In genomic region chr17:8244124-8244523, GRCm38 (mm10) we compare ENCODE assay signal across 24 mouse cellular contexts. TPM values are rescaled to one million over a fixed set of nuclear protein-coding genes. Genes with fewer than 3 reads are reported as not detected.
DNase-seq lines count a peak whose midpoint lies in the region; ATAC-seq and TF ChIP-seq lines count a peak whose summit lies in the region.
"Had no signal": no experiment of that assay in that cellular context is flagged by ENCODE, and none has a peak within 500 bp of the region (broad histone marks: within the 10 kb centered on the region; RNA-seq: fewer than 3 reads in every experiment).

No protein-coding gene starts in this region.

- H3K9me3 ChIP-seq in stomach, embryonic 14.5 days (ENCODE audit: control insufficient read depth, low read depth, low read length): no peaks in the 10 kb centered on the region
- H3K9me3 ChIP-seq in stomach, postnatal 0 days (ENCODE audit: control insufficient read depth, low read length): no peaks in the 10 kb centered on the region
- H3K9me3 ChIP-seq: embryonic facial prominence, embryonic 13.5 days; forebrain, embryonic 13.5 days; G1E; heart, embryonic 13.5 days; hindbrain, embryonic 15.5 days had no signal

- H3K27ac ChIP-seq in stomach, embryonic 14.5 days (ENCODE audit: low read length): peak overlapping the region; percentile 33; the same call in 1 of the 2 replicates
- no peak overlapping the region for H3K27ac ChIP-seq in stomach, postnatal 0 days (replicated peaks)
- H3K27ac ChIP-seq: embryonic facial prominence, embryonic 13.5 days; forebrain, embryonic 13.5 days; heart, embryonic 13.5 days; hindbrain, embryonic 15.5 days had no signal

- no peak overlapping the region for H3K4me2 ChIP-seq in stomach, embryonic 14.5 days (replicated peaks; ENCODE audit: low read depth, low read length)
- H3K4me2 ChIP-seq in stomach, postnatal 0 days (replicated peaks; ENCODE audit: low read depth): no peak overlapping the region
- H3K4me2 ChIP-seq: embryonic facial prominence, embryonic 13.5 days; forebrain, embryonic 13.5 days; heart, embryonic 13.5 days; hindbrain, embryonic 15.5 days had no signal

- no peak for ATAC-seq in stomach, embryonic 14.5 days (ENCODE audit: insufficient number of reproducible peaks, insufficient read depth, low FRiP score, low read depth)
- no peak for ATAC-seq in stomach, postnatal 0 days (ENCODE audit: low FRiP score, low TSS enrichment)
- ATAC-seq in erythroid progenitor cell, adult 5-6 weeks (replicated peaks; ENCODE audit: low FRiP score, poor library complexity, severe bottlenecking): 0 out of 2 replicates have a peak, but pooled peaks have one; percentile 17
- ATAC-seq: activated CD4-positive, CD25-positive, alpha-beta regulatory T cell, adult 4 months; forebrain, embryonic 13.5 days; forebrain, postnatal 0 days had no signal

- no peaks in the 10 kb centered on the region for H3K36me3 ChIP-seq in stomach, embryonic 14.5 days (ENCODE audit: control insufficient read depth, insufficient read depth, low read length)
- H3K36me3 ChIP-seq in stomach, postnatal 0 days (ENCODE audit: control insufficient read depth, insufficient read depth, low read length): no peaks in the 10 kb centered on the region
- H3K36me3 ChIP-seq: embryonic facial prominence, embryonic 13.5 days; G1E; heart, embryonic 13.5 days; hindbrain, embryonic 15.5 days had no signal

- TF ChIP-seq CTCF in stomach, postnatal 0 days (IDR thresholded peaks at IDR 0.05; ENCODE audit: low read depth): no peak

- no peaks in the 10 kb centered on the region for H3K27me3 ChIP-seq in stomach, embryonic 14.5 days (ENCODE audit: control insufficient read depth, insufficient read depth, low read length)
- no peaks in the 10 kb centered on the region for H3K27me3 ChIP-seq in stomach, postnatal 0 days (ENCODE audit: control insufficient read depth, insufficient read depth, low read length)
- H3K27me3 ChIP-seq: hindbrain, embryonic 15.5 days had no signal

- WGBS in stomach, embryonic 14.5 days: 56% methylated on average over 2 of the region's 2 CpGs
- 50% methylated on average over 2 of the region's 2 CpGs for WGBS in stomach, postnatal 0 days

- TF ChIP-seq EP300 in stomach, postnatal 0 days (optimal IDR thresholded peaks at IDR 0.05): no peak

- peaks cover 3% of the 10 kb centered on the region; the same call in 1 of the 2 replicates for H3K4me1 ChIP-seq in stomach, embryonic 14.5 days (ENCODE audit: control insufficient read depth, insufficient read depth, low read length)
- 0 out of 2 replicates have a peak, but pooled peaks cover 2% of the 10 kb centered on the region for H3K4me1 ChIP-seq in stomach, postnatal 0 days (replicated peaks; ENCODE audit: control insufficient read depth, insufficient read depth)
- H3K4me1 ChIP-seq: embryonic facial prominence, embryonic 13.5 days; forebrain, embryonic 13.5 days; heart, embryonic 13.5 days; hindbrain, embryonic 15.5 days had no signal

- DNase-seq in stomach, postnatal 0 days (ENCODE audit: low spot score): no peak
- peak; percentile 55 for DNase-seq in lung, postnatal 36 days
- DNase-seq in ovary, postnatal 14 days (ENCODE audit: low spot score): no peak
- no peak for DNase-seq in kidney, adult 18-20 months
- DNase-seq: adrenal gland, postnatal 14 days; cerebellum, adult 18-20 months; cerebellum, adult 9-11 months; cerebellum, postnatal 36 days; forebrain, postnatal 0 days; gastrocnemius, postnatal 25 days; heart, adult 11 months; heart, postnatal 36 days had no signal

- H3K4me3 ChIP-seq in stomach, embryonic 14.5 days (ENCODE audit: low read depth, low read length): no peak overlapping the region
- no peak overlapping the region for H3K4me3 ChIP-seq in stomach, postnatal 0 days (ENCODE audit: low read depth, low read length)
- H3K4me3 ChIP-seq: embryonic facial prominence, embryonic 13.5 days; forebrain, embryonic 13.5 days; heart, embryonic 13.5 days; hindbrain, embryonic 15.5 days had no signal

- H3K9ac ChIP-seq in stomach, embryonic 14.5 days (replicated peaks; ENCODE audit: low read depth, low read length): no peak overlapping the region
- H3K9ac ChIP-seq in stomach, postnatal 0 days (ENCODE audit: low read length): no peak overlapping the region
- H3K9ac ChIP-seq: embryonic facial prominence, embryonic 13.5 days; forebrain, embryonic 13.5 days; forebrain, postnatal 0 days; heart, embryonic 13.5 days; hindbrain, embryonic 15.5 days had no signal

RNA-seq across cellular contexts. Expression of gene Ccr6, which starts 8.3 kb away (rescaled TPM):
- 0.46 and 0.71 TPM in 2 replicates for polyA plus RNA-seq in stomach, embryonic 14.5 days (2014; fragmentation: Nextera tagmentation; extraction: Ambion mirVana)
- 0.13 and 0.17 TPM in 2 replicates for polyA plus RNA-seq in stomach, postnatal 0 days (2015; fragmentation: Nextera tagmentation; extraction: Ambion mirVana)
- total RNA-seq in erythroid progenitor cell, adult 5-6 weeks (2015; ENCODE audit: low replicate concordance): not detected in 2 replicates
- not detected in 2 replicates for total RNA-seq in erythroid progenitor cell, adult 5-6 weeks (2017; ENCODE audit: low replicate concordance)
- total RNA-seq: adrenal gland, adult 18-20 months; adrenal gland, postnatal 14 days; forebrain, postnatal 0 days; G1E; gastrocnemius, adult 18-20 months; gastrocnemius, postnatal 25 days; heart, postnatal 36 days had no signal
- polyA plus RNA-seq: embryonic facial prominence, embryonic 13.5 days; forebrain, embryonic 13.5 days; forebrain, postnatal 0 days; G1E; heart, embryonic 13.5 days; heart, postnatal 0 days; hindbrain, embryonic 11.5 days; hindbrain, embryonic 15.5 days had no signal

RNA-seq across cellular contexts. Expression of gene Mpc1, which starts 38.6 kb away (rescaled TPM):
- 182 and 183 TPM in 2 replicates for polyA plus RNA-seq in stomach, embryonic 14.5 days (2014; fragmentation: Nextera tagmentation; extraction: Ambion mirVana)
- polyA plus RNA-seq in stomach, postnatal 0 days (2015; fragmentation: Nextera tagmentation; extraction: Ambion mirVana): 292 and 304 TPM in 2 replicates
- 62.5 and 64.2 TPM in 2 replicates for total RNA-seq in erythroid progenitor cell, adult 5-6 weeks (2015; ENCODE audit: low replicate concordance)
- 29.8 and 39.3 TPM in 2 replicates for total RNA-seq in erythroid progenitor cell, adult 5-6 weeks (2017; ENCODE audit: low replicate concordance)
